Mouse (Mus musculus): ENCODE results near the gene Sp8. TPM values are rescaled to one million over a fixed set of nuclear protein-coding genes. Genes with fewer than 3 reads are reported as not detected.

Gene Sp8
- polyA plus RNA-seq, 1 experiment from 2014 or later, result not detected

- Histone ChIP-seq H3K9me3 (replicated peaks; ENCODE audit: control insufficient read depth, low read length) (no peaks in the 10 kb centered on the region), H3K27me3 (ENCODE audit: control insufficient read depth, insufficient read depth, low read length) (peaks cover 53% of the 10 kb centered on the region), H3K36me3 (ENCODE audit: control insufficient read depth, insufficient read depth) (no peaks in the 10 kb centered on the region), H3K4me1 (ENCODE audit: control insufficient read depth, insufficient read depth, low read length) (peaks cover 3% of the 10 kb centered on the region; the same call in 1 of the 2 replicates), H3K4me3 (ENCODE audit: low read length) (peak overlapping the region; percentile 60), H3K9ac (ENCODE audit: low read length) (peak overlapping the region; percentile 57; the same call in 1 of the 2 replicates), H3K27ac (ENCODE audit: low read length) (no peak overlapping the region), H3K4me2 (ENCODE audit: low read depth, low read length) (peak overlapping the region; percentile 86)
- peak; percentile 94 for ATAC-seq (replicated peaks; ENCODE audit: extremely low read depth, insufficient read depth, low FRiP score)
- WGBS, result under 1% methylated on average over 34 of the region's 34 CpGs
Observed at GRCm38 (mm10) chr12:118854831-118855453, 8.8 kb downstream of the Sp8 start.

GRCm38 (mm10) chr12:118856151-118856550 lies 10.0 kb downstream of the Sp8 start:
- Histone ChIP-seq H3K4me3 (ENCODE audit: low read length) (no peak overlapping the region), H3K4me2 (ENCODE audit: low read depth, low read length) (no peak overlapping the region), H3K36me3 (ENCODE audit: control insufficient read depth, insufficient read depth) (no peaks in the 10 kb centered on the region), H3K27ac (ENCODE audit: low read length) (no peak overlapping the region), H3K27me3 (ENCODE audit: control insufficient read depth, insufficient read depth, low read length) (peaks cover 45% of the 10 kb centered on the region), H3K9me3 (replicated peaks; ENCODE audit: control insufficient read depth, low read length) (no peaks in the 10 kb centered on the region), H3K9ac (ENCODE audit: low read length) (no peak overlapping the region), H3K4me1 (ENCODE audit: control insufficient read depth, insufficient read depth, low read length) (peaks cover 3% of the 10 kb centered on the region; the same call in 1 of the 2 replicates)
- ATAC-seq (replicated peaks; ENCODE audit: extremely low read depth, insufficient read depth, low FRiP score), result no peak
- 4% methylated on average over 7 of the region's 7 CpGs for WGBS

- WGBS, result 31% methylated on average over 8 of the region's 8 CpGs
- no peaks in the 10 kb centered on the region for H3K4me1 ChIP-seq (ENCODE audit: control insufficient read depth, insufficient read depth, low read length)
- no peak overlapping the region for H3K9ac ChIP-seq (ENCODE audit: low read length)
- H3K4me3 ChIP-seq (ENCODE audit: low read length), result no peak overlapping the region
- no peaks in the 10 kb centered on the region for H3K36me3 ChIP-seq (ENCODE audit: control insufficient read depth, insufficient read depth)
- peak; percentile 55 for ATAC-seq (replicated peaks; ENCODE audit: extremely low read depth, insufficient read depth, low FRiP score)
- no peaks in the 10 kb centered on the region for H3K9me3 ChIP-seq (replicated peaks; ENCODE audit: control insufficient read depth, low read length)
- H3K4me2 ChIP-seq (ENCODE audit: low read depth, low read length), result no peak overlapping the region
- no peaks in the 10 kb centered on the region for H3K27me3 ChIP-seq (ENCODE audit: control insufficient read depth, insufficient read depth, low read length)
- H3K27ac ChIP-seq (ENCODE audit: low read length), result no peak overlapping the region
Observed at GRCm38 (mm10) chr12:118872673-118873072, 26.5 kb downstream of the Sp8 start.

- Histone ChIP-seq H3K27ac (ENCODE audit: low read length) (no peak overlapping the region), H3K27me3 (ENCODE audit: control insufficient read depth, insufficient read depth, low read length) (no peaks in the 10 kb centered on the region), H3K36me3 (ENCODE audit: control insufficient read depth, insufficient read depth) (no peaks in the 10 kb centered on the region), H3K9ac (ENCODE audit: low read length) (no peak overlapping the region), H3K4me3 (ENCODE audit: low read length) (no peak overlapping the region), H3K9me3 (replicated peaks; ENCODE audit: control insufficient read depth, low read length) (no peaks in the 10 kb centered on the region), H3K4me2 (ENCODE audit: low read depth, low read length) (no peak overlapping the region), H3K4me1 (ENCODE audit: control insufficient read depth, insufficient read depth, low read length) (no peaks in the 10 kb centered on the region)
- no peak for ATAC-seq (replicated peaks; ENCODE audit: extremely low read depth, insufficient read depth, low FRiP score)
Observed at GRCm38 (mm10) chr12:118882790-118883189, 36.7 kb downstream of the Sp8 start.

GRCm38 (mm10) chr12:118887964-118888363 lies 41.8 kb downstream of the Sp8 start:
- Histone ChIP-seq H3K4me1 (ENCODE audit: control insufficient read depth, insufficient read depth, low read length) (no peaks in the 10 kb centered on the region), H3K27ac (ENCODE audit: low read length) (no peak overlapping the region), H3K27me3 (ENCODE audit: control insufficient read depth, insufficient read depth, low read length) (no peaks in the 10 kb centered on the region), H3K4me2 (ENCODE audit: low read depth, low read length) (no peak overlapping the region), H3K4me3 (ENCODE audit: low read length) (no peak overlapping the region), H3K9me3 (replicated peaks; ENCODE audit: control insufficient read depth, low read length) (no peaks in the 10 kb centered on the region), H3K9ac (ENCODE audit: low read length) (no peak overlapping the region), H3K36me3 (ENCODE audit: control insufficient read depth, insufficient read depth) (no peaks in the 10 kb centered on the region)
- WGBS, result 58% methylated on average over 2 of the region's 2 CpGs
- ATAC-seq (replicated peaks; ENCODE audit: extremely low read depth, insufficient read depth, low FRiP score), result no peak

Other genes with a start within 250 kb of the Sp8 start
- gene Abcb5, start 120.1 kb downstream of the Sp8 start, polyA plus RNA-seq (2015; fragmentation: Nextera tagmentation; extraction: Ambion mirVana), result 0.04 TPM in 1 of 2 replicates, not detected in the other

All from heart, embryonic 16.5 days (tissue).